Mouse (Mus musculus) hindbrain, embryonic 11.5 days (tissue): Measurements from ENCODE around the gene Ophn1. TPM values are rescaled to one million over a fixed set of nuclear protein-coding genes. Genes with fewer than 3 reads are reported as not detected.
A peak's percentile ranks its signal among the peaks of the same experiment; 100 is the strongest.

Experiments used
- ATAC-seq: fragments of 200-750 bp; cut with Nextera tagmentation; 2 replicates; pipeline ENCODE4 v1.8.0; 2017; ENCODE audit warnings: mild to moderate bottlenecking, moderate TSS enrichment, moderate library complexity; ENCODE audit not compliant: low FRiP score
- DNase-seq: peaks from one replicate; pipeline ENCODE4 v3.0.0-alpha.2; 2015; ENCODE audit warnings: low spot score
- H3K27ac ChIP-seq: fragments of 300-500 bp; sonication (generic); 2 replicates; pipeline ENCODE4 v1.5.1; 2014; ENCODE audit warnings: mild to moderate bottlenecking, low read depth, low read length
- H3K27me3 ChIP-seq: fragments of 300-500 bp; sonication (generic); 2 replicates; pipeline ENCODE4 v1.6.1; 2014; ENCODE audit warnings: mild to moderate bottlenecking, low read length, moderate library complexity, mixed read lengths; ENCODE audit not compliant: control insufficient read depth, insufficient read depth
- H3K36me3 ChIP-seq: fragments of 300-500 bp; sonication (generic); 2 replicates; pipeline ENCODE4 v1.6.1; 2014; ENCODE audit warnings: mild to moderate bottlenecking, low read length, moderate library complexity, mixed read lengths; ENCODE audit not compliant: control insufficient read depth, insufficient read depth
- H3K4me1 ChIP-seq: fragments of 300-500 bp; sonication (generic); replicated peaks from 2 replicates; pipeline ENCODE4 v1.6.1; 2014; ENCODE audit warnings: low read length, mixed read lengths; ENCODE audit not compliant: control insufficient read depth, insufficient read depth
- H3K4me2 ChIP-seq: fragments of 300-500 bp; sonication (generic); replicated peaks from 2 replicates; pipeline ENCODE4 v1.6.1; 2014; ENCODE audit warnings: mild to moderate bottlenecking, low read depth, low read length
- H3K4me3 ChIP-seq: fragments of 300-500 bp; sonication (generic); 2 replicates; pipeline ENCODE4 v1.5.1; 2014; ENCODE audit warnings: low read depth, low read length
- H3K9ac ChIP-seq: fragments of 300-500 bp; sonication (generic); 2 replicates; pipeline ENCODE4 v1.6.1; 2014; ENCODE audit warnings: low read depth, low read length
- H3K9me3 ChIP-seq: fragments of 300-500 bp; sonication (generic); 2 replicates; pipeline ENCODE4 v1.6.1; 2016; ENCODE audit warnings: low read length; ENCODE audit not compliant: control insufficient read depth
- WGBS: fragments of 180-500 bp; shearing (Covaris S2); extraction: QIAGEN DNeasy Blood & Tissue Kit; methylation state at CpG from one replicate; pipeline ENCODE4 v1.1.7; 2014; 5-methylcytosine and 5-hydroxymethylcytosine counted together
- polyA plus RNA-seq: library from polyadenylated mRNA; unstranded; fragments of >200 nt; fragmentation: Nextera tagmentation; extraction: Ambion mirVana; gene quantifications from 2 replicates; pipeline ENCODE4 v1.2.1, GENCODE M21; 2014

The Ophn1 gene
- 21.5 and 27.2 TPM in 2 replicates for polyA plus RNA-seq

GRCm38 (mm10) chrX:98890406-98891116, at the start of gene Ophn1:
Gene Ophn1, minus strand, starts transcription at chrX:98891025.
- Histone ChIP-seq H3K4me2 (peak within 1 kb of the TSS; percentile 49), H3K36me3 (no peaks in the 10 kb centered on the region), H3K9ac (peak within 1 kb of the TSS; percentile 49), H3K4me3 (peak within 1 kb of the TSS; percentile 55), H3K27me3 (no peaks in the 10 kb centered on the region), H3K27ac (peak within 1 kb of the TSS; percentile 72; the same call in 1 of the 2 replicates), H3K4me1 (no peaks in the 10 kb centered on the region), H3K9me3 (no peaks in the 10 kb centered on the region)
- DNase-seq (peak; percentile 68), ATAC-seq (peak; percentile 92)
- 11% methylated on average over 47 of the region's 48 CpGs for WGBS

GRCm38 (mm10) chrX:98937555-98938294, 46.9 kb upstream of the Ophn1 start:
- peak overlapping the region; percentile 56 for H3K4me3 ChIP-seq
- WGBS: 17% methylated on average over 56 of the region's 57 CpGs
- peak overlapping the region; percentile 37 for H3K4me2 ChIP-seq
- H3K9ac ChIP-seq: peak overlapping the region; percentile 74
- peak overlapping the region; percentile 91 for H3K27ac ChIP-seq
- no peaks in the 10 kb centered on the region for H3K9me3 ChIP-seq
- no peaks in the 10 kb centered on the region; the same call in 1 of the 2 replicates for H3K27me3 ChIP-seq
- no peaks in the 10 kb centered on the region for H3K36me3 ChIP-seq
- no peaks in the 10 kb centered on the region for H3K4me1 ChIP-seq
- DNase-seq: peak; percentile 94
- ATAC-seq: peak; percentile 91

DNA sequence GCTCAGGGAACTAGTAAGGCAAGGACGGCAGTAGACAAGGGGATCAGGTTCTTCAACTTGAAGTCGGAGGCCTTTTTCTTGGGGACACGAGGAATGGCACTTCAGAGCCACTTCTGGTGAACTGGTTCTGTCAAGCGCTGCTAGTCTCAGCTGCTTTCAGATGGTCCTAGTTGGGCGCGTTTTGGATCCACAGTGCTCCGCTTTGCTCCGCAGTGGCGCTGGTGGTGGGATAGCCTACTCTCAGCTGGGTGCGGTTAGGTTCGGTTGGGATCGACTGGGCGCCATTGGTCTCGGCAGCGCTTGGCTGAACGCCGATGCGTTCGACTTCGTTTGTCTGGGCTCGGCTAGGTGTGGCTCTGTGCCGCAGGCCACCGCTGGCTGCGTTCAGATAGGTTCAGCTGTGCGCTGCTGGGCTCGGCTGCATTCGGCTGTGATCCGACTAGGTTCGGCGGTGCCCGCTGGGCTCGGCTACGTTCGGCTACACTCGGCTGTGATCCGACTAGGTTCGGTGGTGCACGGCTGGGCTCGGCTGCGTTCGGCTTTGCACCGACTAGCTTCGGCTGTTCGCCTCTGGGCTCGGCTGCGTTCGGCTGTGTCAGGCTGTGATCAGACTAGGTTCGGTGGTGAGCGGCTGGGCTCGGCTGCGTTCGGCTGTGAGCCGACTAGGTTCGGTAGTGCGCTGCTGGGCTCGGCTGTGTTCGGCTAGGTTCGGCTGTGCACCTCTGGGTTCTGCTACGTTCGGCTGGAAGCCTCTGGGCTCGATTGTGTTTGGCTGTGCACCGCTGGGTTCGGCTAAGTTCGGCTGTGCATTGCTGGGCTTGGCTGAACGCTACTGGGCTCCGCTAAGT, 46.1 kb upstream of the Ophn1 start:
- H3K9ac ChIP-seq: peak overlapping the region; percentile 74
- WGBS: 19% methylated on average over 65 of the region's 66 CpGs
- H3K4me3 ChIP-seq: peak overlapping the region; percentile 56
- H3K9me3 ChIP-seq: no peaks in the 10 kb centered on the region
- H3K36me3 ChIP-seq: no peaks in the 10 kb centered on the region
- peak overlapping the region; percentile 37 for H3K4me2 ChIP-seq
- DNase-seq (peak; percentile 89), ATAC-seq (peak; percentile 92)
- H3K4me1 ChIP-seq: no peaks in the 10 kb centered on the region
- no peaks in the 10 kb centered on the region; the same call in 1 of the 2 replicates for H3K27me3 ChIP-seq
- H3K27ac ChIP-seq: peak overlapping the region; percentile 91

- Histone ChIP-seq H3K4me3 (peak within 1 kb of the TSS; percentile 56), H3K4me1 (no peaks in the 10 kb centered on the region), H3K9ac (peak within 1 kb of the TSS; percentile 74), H3K4me2 (peak within 1 kb of the TSS; percentile 37), H3K27ac (peak within 1 kb of the TSS; percentile 91), H3K36me3 (no peaks in the 10 kb centered on the region), H3K27me3 (no peaks in the 10 kb centered on the region; the same call in 1 of the 2 replicates), H3K9me3 (no peaks in the 10 kb centered on the region)
- DNase-seq (no peak), ATAC-seq (no peak)
- 76% methylated on average over 3 of the region's 3 CpGs for WGBS
These were observed 45.3 kb upstream of the Ophn1 start, which contains the start of gene Yipf6 for GRCm38 (mm10) chrX:98936101-98936500. Gene Yipf6, plus strand, starts transcription at chrX:98936316.

DNA sequence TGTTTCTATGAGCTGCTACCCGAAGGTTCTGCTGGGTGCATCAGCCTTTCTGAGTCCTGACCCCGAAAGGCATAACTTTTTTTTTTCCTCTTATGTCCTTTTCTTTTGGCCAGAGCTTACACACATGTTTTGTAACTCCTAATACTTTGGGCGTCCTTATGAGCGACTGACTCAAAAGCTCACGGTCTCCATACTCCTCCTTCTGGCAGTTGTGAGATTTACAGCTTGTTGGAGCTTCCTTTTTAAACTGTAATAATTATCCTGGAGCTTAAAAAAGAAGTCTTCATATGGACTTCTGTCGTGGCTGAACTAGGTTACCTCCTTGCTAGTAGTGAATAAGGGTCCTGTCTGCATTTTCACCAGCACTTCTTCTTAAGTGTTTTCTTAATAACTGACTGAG, 28.6 kb upstream of the Ophn1 start:
- no peaks in the 10 kb centered on the region for H3K9me3 ChIP-seq
- no peaks in the 10 kb centered on the region for H3K4me1 ChIP-seq
- ATAC-seq (no peak), DNase-seq (peak; percentile 44)
- 26% methylated on average over 6 of the region's 6 CpGs for WGBS
- H3K36me3 ChIP-seq: no peaks in the 10 kb centered on the region
- H3K4me2 ChIP-seq: no peak overlapping the region
- no peak overlapping the region for H3K4me3 ChIP-seq
- no peaks in the 10 kb centered on the region for H3K27me3 ChIP-seq
- no peak overlapping the region for H3K27ac ChIP-seq
- H3K9ac ChIP-seq: no peak overlapping the region

DNA sequence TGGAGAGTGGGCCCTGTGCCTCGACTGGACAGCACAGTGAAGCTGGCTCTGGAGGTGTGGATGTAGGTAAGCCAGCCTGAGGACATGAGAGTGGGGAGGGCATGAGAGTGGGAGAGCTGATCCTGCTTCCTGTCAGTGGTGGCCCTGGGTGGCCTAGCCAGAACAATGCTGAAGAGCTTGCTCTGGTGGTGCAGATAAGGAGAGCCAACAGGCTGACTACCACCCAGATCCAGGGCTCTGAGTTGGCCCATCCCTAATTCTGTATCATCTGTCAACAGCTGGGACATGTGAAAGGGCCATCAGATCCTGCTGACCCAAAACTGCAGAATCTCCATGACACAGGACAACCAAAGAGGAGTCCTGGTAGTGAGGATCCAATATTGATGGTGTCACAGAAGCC, 18.1 kb upstream of the Ophn1 start:
- Histone ChIP-seq H3K9me3 (no peaks in the 10 kb centered on the region), H3K9ac (no peak overlapping the region), H3K27me3 (no peaks in the 10 kb centered on the region; the same call in 1 of the 2 replicates), H3K4me1 (no peaks in the 10 kb centered on the region), H3K4me3 (no peak overlapping the region), H3K36me3 (no peaks in the 10 kb centered on the region), H3K27ac (no peak overlapping the region), H3K4me2 (no peak overlapping the region)
- 92% methylated on average over 1 of the region's 1 CpGs for WGBS
- DNase-seq (no peak), ATAC-seq (no peak)

DNA sequence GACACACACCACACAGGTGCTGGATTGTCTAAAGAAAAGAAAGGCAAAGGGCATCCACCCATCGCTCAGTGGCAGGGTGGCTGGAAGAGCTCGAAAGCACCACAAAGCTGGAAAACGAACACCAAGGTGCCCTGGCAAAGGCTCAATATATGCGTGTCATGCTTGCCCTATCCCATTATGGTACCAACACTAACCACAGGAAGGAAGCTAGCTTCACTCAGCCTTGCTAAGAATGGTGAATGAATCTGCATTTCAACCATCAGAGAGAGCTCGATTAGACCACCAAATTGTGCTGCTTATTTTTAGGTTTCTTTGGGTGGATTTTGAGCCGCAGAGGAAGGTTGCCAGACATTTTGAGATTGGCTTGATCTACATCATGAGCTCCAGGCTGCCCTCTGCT, 13.4 kb upstream of the Ophn1 start:
- H3K4me2 ChIP-seq: no peak overlapping the region
- 86% methylated on average over 6 of the region's 6 CpGs for WGBS

DNA sequence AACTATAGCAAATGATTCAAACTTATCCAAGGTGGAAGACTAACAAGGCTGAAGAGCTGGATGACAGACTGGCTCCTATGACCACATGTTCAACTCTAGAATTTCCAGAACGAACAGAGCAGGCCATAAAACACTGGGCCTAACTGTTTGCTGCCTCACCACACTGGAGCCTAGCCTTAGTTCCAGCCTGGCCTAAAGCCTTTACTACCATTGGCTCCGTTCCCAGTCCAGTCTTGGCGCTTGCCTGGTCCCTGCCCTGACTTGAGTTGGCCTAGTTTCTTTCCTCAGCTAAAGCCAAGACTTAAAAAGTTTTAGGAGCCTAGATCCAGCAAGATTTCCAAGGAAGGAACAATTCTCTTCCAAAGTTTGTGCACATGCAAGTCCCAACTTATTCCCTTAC, 7.5 kb upstream of the Ophn1 start:
- Histone ChIP-seq H3K27ac (no peak overlapping the region), H3K4me3 (no peak overlapping the region), H3K9me3 (no peaks in the 10 kb centered on the region), H3K27me3 (no peaks in the 10 kb centered on the region), H3K9ac (no peak overlapping the region), H3K36me3 (no peaks in the 10 kb centered on the region), H3K4me2 (no peak overlapping the region), H3K4me1 (no peaks in the 10 kb centered on the region)
- no peak for ATAC-seq
- DNase-seq: no peak
- 83% methylated on average over 3 of the region's 3 CpGs for WGBS

More for the DNA sequence above, 13.4 kb upstream of the Ophn1 start:
- H3K27me3 ChIP-seq: no peaks in the 10 kb centered on the region
- H3K9ac ChIP-seq: no peak overlapping the region
- no peaks in the 10 kb centered on the region for H3K4me1 ChIP-seq
- no peaks in the 10 kb centered on the region for H3K9me3 ChIP-seq
- H3K36me3 ChIP-seq: no peaks in the 10 kb centered on the region
- ATAC-seq: no peak
- H3K27ac ChIP-seq: no peak overlapping the region
- DNase-seq: no peak
- H3K4me3 ChIP-seq: no peak overlapping the region
